Mouse (Mus musculus) cerebellum, postnatal 10 days (tissue): ENCODE data around the gene Trpm5.
A peak's percentile ranks its signal among the peaks of the same experiment; 100 is the strongest.

Experiments used
- DNase-seq, 2 experiments: peaks; one replicate each; pipeline ENCODE4 v3.0.0; 2021; ENCODE audit warnings: mixed read lengths in 2 of 2

Trpm5 gene

DNA sequence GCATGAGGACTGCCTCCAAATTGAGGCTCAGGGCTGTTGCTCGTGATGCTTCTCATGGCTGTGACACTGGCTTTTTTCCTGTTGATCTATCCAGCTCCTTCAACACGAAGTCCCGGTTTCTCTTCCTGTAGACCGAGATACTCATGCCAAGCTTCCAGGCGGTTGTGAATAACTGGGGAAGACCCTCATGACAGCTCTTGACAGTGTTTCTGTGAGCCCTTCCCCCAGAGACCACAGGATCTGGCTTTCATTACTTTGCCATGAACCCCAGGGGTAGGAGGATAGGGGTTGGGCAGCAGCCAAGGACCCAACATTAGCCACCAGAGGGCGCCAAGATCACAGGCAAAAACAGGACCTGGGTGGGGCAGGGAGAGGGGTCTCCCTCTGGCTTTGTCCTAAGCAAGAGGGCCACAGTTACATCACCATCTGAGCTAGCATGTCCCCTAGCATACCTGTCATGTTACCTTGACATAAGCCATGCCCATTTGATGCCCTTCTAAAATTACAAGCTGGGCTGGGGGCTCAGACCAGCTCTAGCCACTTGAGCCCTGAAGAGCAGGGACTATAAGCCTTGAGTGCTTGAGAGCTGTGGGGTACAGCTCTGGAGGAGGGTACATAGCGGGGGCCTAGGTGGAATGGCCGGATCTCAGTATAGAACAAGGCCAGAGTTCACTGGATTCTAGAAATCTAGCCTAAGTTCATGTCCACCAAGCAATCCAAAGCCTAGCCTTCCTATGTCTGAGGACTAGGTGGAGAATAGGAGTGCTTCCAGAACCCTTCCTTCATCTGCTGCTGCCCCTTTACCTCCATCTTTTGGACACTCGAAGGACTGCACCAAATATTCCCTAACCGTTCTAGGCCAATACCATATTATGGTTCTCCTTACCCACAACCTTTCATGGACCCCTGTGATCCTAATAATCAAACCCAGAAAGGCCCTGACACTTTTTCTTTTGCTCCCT is at the start of gene Trpm5:
TSS of gene Trpm5 (minus strand) at position 51 of the 962 bp plus-strand sequence.
- peak; percentile 85 to 88 for DNase-seq

DNA sequence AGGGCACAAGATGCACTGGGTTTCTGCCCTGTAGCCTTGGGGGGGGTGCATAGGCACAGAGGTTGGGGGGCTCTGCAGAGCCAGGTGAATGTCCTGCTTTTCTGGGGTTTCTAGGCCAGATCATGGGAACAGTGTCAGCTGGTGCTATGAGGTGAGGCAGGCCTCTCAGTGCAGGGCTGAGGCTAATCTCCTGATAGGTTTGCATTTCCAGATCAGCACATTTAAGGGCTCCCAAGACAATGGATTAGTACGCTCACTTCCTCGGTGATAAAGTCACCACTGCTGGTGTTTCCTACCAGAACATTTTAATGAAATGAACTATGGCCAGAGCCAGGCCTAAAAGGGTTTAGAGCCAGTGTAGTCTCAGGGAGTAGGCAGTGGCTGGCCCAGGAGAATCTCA is 48.2 kb upstream of the Trpm5 start:
- no peak for DNase-seq

DNA sequence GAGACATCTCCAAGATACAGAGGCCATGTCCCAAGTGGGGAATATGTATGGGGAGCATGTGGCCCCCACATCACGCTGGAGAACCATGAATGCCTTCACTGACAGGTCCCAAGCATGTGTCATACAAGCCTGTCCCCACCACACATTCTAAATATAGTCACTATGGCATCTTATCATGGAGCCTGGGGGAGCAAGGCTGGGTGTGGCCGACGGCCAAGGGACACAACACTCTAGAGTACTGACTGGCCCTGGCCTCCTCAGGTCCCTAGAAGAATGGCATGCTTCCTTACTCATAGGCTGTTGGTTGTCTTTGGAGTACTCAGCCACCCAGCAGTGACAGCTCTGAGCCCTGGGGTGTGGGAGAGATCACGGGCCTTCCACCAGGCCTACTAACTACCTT is 45.5 kb upstream of the Trpm5 start:
- no peak for DNase-seq

DNA sequence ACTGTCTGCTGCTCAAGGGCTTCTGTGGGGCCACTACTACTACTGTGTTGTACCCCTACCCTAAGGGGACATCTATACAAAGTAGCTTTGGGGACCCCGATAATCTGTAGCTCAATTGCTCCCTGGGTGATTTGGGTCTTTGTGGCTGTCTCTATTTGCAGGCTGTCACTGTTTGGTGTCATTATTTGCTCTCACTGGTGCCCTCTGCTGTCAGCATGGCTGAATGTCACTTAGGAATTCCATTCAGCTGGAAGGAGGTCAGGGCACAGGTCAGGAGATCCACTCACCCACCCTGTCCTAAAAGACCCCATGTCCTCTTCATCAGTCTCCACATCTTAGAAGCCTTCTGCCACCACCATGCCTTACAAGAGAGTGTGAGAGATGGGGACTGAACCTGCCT is 44.3 kb upstream of the Trpm5 start:
- peak; percentile 82 to 87 for DNase-seq

DNA sequence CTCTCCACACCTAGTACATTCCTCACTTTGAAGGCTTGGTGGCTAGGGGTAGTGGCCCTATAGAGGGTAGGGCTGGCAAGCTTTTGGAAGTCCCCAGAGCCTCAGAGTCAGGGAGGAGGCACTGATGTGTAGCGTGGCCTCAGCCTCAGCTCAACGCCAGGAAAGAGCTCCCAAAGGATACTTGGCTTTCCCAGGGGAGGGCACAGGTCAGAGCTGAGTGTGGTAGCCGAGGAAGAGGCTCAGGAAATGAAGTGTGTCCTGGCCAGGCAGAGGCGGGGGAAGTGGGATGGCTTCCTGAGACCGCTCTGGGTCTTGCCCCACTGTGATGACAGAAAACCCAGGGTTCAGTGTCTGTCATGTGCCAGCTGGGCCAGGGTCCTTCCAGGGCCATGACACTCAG is 42.1 kb upstream of the Trpm5 start:
- DNase-seq = no peak

DNA sequence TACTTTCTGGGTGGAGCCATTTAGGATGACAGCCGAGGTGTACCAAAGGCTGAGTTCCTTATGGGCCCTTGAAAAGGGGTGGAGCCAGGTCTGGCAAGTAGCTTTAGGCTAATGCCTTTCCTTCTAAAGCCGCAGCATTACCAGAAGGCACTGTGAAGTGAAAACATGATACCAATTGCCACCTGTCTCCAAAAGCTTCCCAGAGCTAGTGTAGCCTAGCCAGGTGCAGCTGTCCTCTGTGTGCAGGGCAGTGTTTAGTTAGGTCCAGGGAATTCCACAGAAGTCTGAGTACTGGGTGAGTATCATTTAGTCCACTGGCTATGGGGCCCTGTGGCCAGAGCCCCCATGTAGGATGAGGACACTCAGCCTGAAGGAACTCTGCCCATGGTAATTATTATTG is 41.7 kb upstream of the Trpm5 start:
- DNase-seq = no peak

DNA sequence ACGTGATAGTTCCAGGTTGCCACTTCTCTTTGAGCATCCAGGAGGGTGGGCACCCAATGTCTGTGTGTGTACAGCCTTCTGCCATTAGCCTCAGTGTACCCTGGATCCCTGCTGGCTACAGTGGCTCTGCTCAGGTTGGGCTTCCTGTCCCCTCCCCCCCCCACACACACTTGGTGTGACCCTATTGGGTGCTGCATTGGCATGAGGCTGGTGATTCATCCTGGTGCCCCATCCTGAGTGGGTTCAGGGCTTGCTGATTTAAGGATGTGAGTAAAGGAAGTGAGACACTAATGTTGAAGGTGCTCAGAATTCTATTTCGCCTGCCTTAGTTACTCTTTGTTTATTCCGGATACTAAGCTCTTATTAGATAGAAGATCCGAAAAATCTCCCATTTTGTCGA is 38.4 kb upstream of the Trpm5 start:
- no peak for DNase-seq

DNA sequence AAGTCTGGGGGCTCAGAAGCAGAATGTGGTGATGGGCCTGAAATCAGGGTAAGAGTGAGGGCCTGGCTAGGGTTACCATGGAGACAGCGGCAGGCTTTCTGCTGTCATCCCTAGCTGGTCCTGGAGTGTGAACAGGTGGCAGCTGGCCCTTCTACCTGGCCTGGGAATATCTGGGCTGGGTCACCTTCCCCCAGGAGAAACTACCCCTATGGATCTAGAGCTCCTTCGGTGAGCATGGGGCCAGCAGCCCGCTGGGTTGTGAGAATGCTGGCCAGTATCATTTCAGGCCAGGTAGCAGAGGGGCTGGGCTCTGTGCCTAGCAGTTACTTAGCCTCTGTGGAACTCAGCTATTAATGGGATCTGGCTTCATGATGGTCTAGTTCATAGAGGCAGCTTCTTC is 30.5 kb upstream of the Trpm5 start:
- peak; percentile 60 to 72 for DNase-seq

DNA sequence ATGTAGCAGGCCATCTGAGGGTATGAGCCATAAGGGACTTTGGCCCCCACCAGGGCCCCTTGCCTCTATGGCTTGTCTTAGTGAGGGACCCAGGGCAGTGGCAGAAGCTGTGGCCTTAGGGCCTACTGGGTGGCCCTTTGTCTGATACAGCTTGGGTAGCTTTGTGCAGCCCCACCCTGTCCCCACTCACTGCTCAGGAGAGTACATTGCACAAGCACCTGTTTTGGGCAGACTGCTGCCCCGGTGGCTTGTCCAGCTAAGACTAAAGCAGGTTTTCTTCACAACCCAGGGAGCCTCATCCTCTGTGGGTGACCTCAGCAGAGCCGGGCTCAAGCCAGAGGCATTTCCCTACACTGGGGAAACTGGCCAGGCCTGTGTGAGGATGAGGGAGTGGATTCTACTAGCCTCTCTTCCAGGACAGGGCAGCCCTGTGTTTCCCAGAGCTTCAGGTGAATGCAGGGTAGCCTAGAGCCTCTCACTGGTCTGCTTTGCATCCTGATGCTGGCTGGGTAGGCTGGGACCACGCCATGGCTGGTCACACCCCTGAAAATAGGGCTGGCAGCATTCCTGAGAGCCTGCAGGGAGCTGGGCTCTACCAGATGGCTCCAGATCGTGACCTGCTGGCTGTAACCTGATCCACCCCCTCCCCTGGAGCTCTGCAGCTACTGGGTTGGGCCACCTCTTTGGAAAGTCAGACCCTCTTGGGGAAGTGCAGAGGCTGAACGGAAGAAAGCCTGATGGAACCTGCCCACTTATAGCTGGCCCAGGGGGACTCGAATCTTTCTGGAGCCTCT is 29.6 kb upstream of the Trpm5 start:
- DNase-seq = peak; percentile 95 to 97

DNA sequence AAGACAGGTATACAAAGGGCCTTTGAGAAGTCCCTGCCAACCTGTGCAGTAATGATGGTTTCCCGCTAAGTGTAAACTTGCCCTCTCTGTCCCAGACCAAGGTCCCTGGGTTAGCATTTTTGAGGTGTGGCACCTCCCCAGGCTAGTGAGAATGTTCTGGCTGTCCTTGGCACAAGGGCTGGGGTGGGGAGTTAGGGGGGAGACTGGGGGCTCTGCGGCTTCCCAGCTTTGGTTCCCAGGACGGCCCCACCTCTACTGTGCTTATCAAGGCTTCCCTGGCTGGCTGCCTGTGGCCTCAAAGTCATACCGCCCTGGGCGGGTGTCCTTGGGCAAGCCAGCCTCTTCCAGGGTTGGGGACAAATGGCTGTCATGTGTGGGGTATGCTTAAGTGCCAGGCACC is 27.7 kb upstream of the Trpm5 start:
- DNase-seq = no peak

DNA sequence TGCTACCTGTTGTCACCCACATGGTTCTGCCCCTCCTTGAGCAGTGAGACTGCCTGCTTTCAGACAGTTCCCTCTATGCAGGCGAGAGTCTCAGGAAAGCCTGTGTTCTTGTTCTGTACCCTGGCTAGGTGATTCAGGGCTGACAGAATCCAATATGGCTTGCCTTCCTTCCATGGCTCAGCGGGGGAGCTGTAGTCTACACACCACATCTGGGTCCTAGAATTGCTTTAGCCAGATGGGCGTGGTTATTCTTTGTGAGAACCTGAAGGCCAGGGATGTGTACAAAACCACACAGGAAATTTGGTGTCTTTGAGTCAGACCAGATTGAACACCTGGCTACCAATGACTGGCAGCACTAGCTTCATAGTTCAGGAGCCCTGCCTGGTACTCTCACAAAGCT is 25.4 kb upstream of the Trpm5 start:
- no peak for DNase-seq

DNA sequence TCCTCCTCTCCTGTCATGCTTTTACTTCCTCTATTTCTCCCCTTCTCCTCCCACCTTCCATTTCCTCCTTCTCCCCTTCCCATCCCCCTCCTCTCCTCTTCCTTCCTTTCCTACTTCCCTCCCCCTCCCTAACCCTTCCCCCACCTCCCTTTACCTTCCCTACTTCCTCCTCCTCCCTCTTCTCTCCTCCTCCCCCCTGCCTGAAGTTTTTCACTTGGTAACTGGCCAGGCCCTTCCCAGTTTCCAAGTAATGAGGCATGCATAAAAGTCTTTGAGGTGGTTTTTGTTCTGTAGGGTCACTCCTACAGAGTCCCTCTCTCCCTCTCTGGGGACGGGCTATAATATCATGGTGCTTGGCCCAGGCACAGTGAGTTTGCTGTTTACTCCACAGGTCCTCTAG is 25.0 kb upstream of the Trpm5 start:
- no peak for DNase-seq

DNA sequence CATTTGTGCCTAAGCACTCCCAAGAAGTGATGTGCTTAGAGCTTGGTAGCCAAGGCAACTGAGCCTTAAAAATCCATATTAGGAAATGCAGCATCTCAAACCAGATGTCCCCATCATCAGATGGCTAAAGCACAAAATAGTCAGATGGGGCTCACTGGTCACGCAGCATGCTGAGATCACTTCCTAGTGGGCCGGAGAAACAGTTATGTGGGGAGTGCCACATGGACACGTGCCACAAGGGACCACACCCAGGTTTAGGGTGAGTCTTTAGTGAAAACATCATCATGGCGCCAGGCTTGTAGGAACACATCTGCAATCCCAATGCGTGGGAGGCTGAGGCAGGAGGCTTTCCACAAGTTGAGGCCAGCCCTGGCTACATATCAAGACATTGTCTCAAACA is 22.1 kb upstream of the Trpm5 start:
- DNase-seq = no peak

DNA sequence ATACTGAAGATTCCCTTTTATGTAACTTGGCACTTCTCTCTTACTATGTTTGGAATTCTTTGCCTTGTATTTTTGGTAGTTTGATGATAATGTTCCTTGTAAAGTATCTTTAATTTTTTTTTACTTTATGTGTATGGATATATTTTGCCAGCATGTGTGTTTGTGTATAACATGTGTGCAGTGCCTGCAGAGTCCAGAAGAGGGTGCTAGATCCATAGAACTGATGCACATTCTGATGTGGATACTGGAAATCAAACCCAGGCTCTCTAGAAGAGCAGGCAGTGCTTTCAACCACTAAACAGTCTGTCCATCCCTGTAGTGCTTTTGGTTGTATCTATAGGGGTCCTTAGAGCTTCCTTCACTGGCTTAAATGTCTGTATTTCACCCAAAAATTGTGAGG is 20.3 kb upstream of the Trpm5 start:
- no peak for DNase-seq

DNA sequence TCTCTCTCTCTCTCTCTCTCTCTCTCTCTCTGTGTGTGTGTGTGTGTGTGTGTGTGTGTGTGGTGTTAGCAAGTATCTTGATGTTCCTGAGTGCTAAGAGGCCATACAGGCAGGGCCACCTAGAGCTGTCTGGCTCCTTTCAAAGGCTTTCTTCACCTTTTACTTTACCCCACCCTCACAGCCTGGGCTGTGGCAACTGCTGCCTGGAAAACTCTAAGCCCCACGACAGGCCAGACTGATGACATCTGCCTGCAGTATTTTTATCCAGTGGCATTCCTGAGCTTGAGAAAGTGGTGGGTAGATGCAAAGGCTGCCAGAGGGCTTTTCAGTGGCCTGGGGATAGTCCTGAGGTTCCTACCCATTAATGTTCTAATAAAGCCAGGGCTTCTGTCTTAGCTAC is 18.0 kb upstream of the Trpm5 start:
- no peak for DNase-seq

DNA sequence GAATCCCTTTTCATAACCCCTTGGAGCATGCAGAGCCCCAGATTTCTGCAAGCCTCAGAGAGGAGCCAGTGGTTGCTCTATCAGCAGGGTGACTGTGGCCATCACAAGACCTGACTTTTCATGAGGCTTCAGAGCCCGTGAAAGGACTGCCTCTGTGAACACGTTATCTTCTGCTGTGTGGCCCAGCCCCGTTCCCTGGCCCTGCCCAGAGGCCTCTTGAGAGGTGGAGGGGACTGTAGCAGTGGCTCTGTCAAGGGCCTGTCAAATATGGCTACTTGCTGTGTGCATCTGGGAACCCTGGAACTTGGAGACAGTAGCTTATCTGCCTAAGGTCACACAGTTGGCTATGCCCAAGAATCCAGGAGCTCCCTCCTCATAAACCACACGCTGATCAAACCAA is 17.3 kb upstream of the Trpm5 start:
- no peak for DNase-seq

DNA sequence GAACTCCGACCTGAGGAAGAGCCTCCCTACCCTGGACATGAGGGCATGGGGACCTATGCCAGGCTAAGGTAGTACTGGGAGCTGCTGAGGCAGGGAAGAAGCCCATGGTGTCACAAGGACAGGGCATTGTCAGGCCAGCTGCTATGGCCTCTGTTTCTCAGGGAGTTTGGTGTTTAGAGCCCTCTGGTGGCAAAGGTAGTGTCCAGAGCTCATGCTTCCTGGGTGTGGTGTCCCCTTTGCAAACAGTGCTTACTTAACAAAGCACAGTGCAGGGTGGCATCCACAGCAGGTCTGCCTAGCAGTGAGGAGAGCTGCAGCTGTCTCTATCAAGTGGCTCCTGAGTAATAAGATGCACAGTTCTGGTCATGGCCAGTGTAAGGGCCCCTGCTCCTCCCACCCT is 16.4 kb upstream of the Trpm5 start:
- no peak for DNase-seq

DNA sequence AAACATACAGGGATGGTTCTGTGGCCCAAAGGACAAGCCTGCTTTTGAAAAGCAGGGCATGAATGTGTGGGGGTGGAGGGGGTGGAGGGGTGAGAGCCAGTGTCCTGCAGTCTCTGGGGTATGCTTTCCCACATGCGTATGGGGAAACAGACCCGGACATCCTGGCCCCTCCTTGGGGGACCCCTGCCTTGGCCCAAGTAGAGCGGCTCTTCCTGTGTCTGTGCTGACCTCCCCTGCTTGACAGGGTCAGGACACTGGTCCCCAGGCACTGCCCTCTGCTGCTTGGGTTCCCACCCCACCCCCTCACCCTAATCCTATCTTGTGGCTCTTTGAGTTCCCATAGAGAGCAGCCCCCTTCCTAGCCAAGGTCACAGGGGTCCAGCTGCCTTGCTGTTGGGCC is 15.3 kb upstream of the Trpm5 start:
- DNase-seq = no peak

DNA sequence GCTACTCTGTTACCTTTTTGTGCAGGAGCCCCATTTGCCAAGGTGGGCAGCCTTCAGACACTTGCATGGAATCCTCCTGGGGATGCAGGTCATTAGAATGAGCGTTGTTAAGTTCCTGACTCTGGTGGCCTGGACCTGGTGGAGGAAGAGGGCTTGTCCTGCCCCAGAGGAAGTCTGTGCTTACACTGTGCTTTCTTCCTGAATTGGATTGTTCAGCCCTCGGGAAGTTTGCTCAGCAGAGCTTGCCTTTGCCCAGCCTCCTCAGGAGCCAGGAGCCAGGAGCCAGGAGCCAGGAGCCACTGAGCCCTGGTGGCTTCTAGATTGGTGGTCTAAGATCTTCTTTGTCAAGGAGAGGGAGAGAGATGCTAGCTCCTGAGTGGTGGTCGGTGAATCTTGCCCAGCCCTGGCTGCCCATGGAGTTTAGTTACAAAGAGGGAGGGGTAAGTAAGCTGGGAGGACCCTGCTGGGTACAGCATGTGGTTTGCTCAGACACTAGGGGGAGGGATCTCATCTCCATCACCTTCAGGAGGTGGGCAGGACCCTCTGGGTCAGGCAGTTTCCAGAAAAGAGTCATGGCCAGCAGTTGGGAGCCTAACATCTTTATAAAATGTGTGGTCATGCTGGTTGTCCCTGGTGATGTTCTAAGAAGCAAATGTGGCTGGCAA is 14.7 kb upstream of the Trpm5 start:
- DNase-seq = no peak

DNA sequence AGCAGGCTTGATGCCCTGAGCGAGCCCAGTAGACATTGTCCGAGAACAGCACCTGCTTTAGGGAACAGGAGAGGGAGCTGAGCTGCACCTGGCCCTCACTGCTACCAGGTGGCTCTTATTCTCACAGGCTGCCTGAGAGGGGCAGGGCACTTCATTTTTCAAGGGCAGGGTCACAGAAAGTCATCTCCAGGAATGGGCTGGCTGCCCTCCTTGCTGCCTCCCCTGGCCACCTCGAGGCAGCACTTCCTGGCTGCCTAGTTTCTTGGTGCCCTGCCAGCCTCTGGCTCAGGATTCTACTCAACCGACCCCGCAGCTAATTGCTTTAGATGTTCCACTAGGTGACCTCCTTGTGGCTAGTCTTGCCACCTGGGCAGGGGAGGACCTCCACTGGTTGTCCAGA is 13.8 kb upstream of the Trpm5 start:
- DNase-seq = peak; percentile 81 to 82

DNA sequence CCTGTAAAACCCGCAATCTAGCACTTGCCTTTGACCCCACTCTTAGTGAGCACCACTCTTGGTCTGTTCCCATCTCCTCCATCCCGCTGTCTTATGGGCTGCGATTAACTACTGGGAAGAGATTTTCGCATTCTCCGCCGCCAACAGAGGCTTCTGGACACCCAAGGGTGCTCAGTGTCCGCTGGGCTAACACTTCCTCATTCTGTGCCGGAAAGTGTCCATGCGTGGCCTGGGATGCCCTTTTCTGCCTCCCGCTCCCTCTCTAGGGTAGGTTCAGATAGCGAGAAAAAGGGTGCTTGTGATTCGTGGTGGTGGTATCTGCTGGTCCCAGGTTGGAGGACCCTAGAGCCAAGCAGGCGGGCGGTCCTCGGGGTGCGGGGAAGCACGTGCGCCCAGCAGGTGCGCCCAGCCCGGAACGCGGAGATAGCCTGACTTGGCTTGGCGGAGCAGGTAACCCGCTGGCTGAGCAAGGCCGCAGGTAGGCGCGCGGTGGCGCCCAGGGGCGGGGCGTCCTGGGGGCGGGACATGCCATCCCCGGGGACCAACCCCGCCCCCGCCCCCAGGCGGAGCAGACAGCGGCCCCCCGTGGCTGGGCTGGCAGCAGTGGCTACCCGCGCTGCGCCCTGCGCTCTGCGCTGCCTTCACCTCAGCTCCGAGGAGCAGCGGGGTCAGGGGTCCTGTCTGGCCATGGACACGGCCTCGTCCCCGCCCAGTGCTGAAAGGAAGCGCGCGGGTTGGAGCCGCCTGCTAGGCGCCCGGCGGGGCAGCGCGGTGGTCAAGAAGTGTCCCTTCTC is 12.4 kb upstream of the Trpm5 start:
- DNase-seq = peak; percentile 30 to 36

DNA sequence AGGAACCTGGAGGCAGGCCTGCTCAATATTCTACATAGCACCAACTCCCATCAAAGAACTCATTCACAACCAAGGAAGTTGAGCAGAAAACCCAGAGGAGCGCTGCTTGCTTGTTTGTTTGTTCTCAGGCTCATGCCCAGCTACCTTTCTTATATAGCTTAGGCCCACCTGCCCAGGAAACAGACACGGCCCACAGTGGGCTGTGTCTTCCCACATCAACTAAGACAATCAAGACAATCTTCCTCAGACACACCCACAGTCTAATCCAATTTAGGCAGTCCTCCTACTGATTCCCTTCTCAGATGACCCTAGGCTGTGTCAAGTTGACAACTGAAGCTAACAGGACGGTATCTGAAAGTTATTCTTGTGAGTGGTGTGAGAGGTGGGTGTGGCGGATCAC is 11.6 kb upstream of the Trpm5 start, which contains the start of gene Kcnq1:
TSS of gene Kcnq1 (plus strand) at position 301 of the 400 bp plus-strand sequence.
- DNase-seq = no peak
